Mouse (Mus musculus): ENCODE results near the gene G0s2. TPM values are rescaled to one million over a fixed set of nuclear protein-coding genes. Genes with fewer than 3 reads are reported as not detected.

The G0s2 gene
- total and polyA plus RNA-seq, 2 experiments from 2014 or later: 93.3 to 122 TPM

GRCm38 (mm10) chr1:193263955-193264598, 8.9 kb downstream of the G0s2 start, which contains the start of gene Hsd11b1:
TSS of gene Hsd11b1 (minus strand) at chr1:193264075.
- no peak within 1 kb of the TSS for H3K4me3 ChIP-seq (ENCODE audit: low read depth, low read length)
- H3K9ac ChIP-seq (replicated peaks; ENCODE audit: low read depth, low read length): no peak within 1 kb of the TSS
- peak within 1 kb of the TSS; percentile 8; the same call in 1 of the 2 replicates for H3K27ac ChIP-seq (ENCODE audit: low read depth)
- 60% methylated on average over 5 of the region's 5 CpGs for WGBS
- H3K4me1 ChIP-seq (ENCODE audit: control insufficient read depth, insufficient read depth): peaks cover 8% of the 10 kb centered on the region
- no peak within 1 kb of the TSS for H3K4me2 ChIP-seq (ENCODE audit: low read depth, low read length)
- no peak for ATAC-seq (ENCODE audit: insufficient read depth, low read depth)
- TF ChIP-seq EP300 (IDR thresholded peaks at IDR 0.05; ENCODE audit: low read depth) (no peak), CTCF (IDR thresholded peaks at IDR 0.05; ENCODE audit: low read depth) (no peak)
- no peaks in the 10 kb centered on the region for H3K9me3 ChIP-seq (replicated peaks; ENCODE audit: control insufficient read depth, low read length)
- no peaks in the 10 kb centered on the region for H3K36me3 ChIP-seq (replicated peaks; ENCODE audit: control insufficient read depth, insufficient read depth, low read length)
- DNase-seq (ENCODE audit: low spot score): no peak
- no peaks in the 10 kb centered on the region for H3K27me3 ChIP-seq (ENCODE audit: control insufficient read depth, insufficient read depth, low read length)

- Histone ChIP-seq H3K9ac (replicated peaks; ENCODE audit: low read depth, low read length) (no peak overlapping the region), H3K4me1 (ENCODE audit: control insufficient read depth, insufficient read depth) (peaks cover 8% of the 10 kb centered on the region), H3K4me2 (ENCODE audit: low read depth, low read length) (no peak overlapping the region), H3K27me3 (ENCODE audit: control insufficient read depth, insufficient read depth, low read length) (no peaks in the 10 kb centered on the region), H3K9me3 (replicated peaks; ENCODE audit: control insufficient read depth, low read length) (no peaks in the 10 kb centered on the region), H3K4me3 (ENCODE audit: low read depth, low read length) (no peak overlapping the region), H3K36me3 (replicated peaks; ENCODE audit: control insufficient read depth, insufficient read depth, low read length) (no peaks in the 10 kb centered on the region), H3K27ac (ENCODE audit: low read depth) (no peak overlapping the region)
- ATAC-seq (ENCODE audit: insufficient read depth, low read depth) (no peak), DNase-seq (ENCODE audit: low spot score) (no peak)
- TF ChIP-seq EP300 (IDR thresholded peaks at IDR 0.05; ENCODE audit: low read depth) (no peak), CTCF (IDR thresholded peaks at IDR 0.05; ENCODE audit: low read depth) (no peak)
- 60% methylated on average over 8 of the region's 8 CpGs for WGBS
Observed at GRCm38 (mm10) chr1:193263026-193263907, 9.8 kb downstream of the G0s2 start.

GRCm38 (mm10) chr1:193261897-193262548, 11.0 kb downstream of the G0s2 start:
- H3K9me3 ChIP-seq (replicated peaks; ENCODE audit: control insufficient read depth, low read length): no peaks in the 10 kb centered on the region
- ATAC-seq (ENCODE audit: insufficient read depth, low read depth): peak; percentile 67
- peak; percentile 69 for DNase-seq (ENCODE audit: low spot score)
- TF ChIP-seq CTCF (IDR thresholded peaks at IDR 0.05; ENCODE audit: low read depth) (no peak), EP300 (IDR thresholded peaks at IDR 0.05; ENCODE audit: low read depth) (no peak)
- H3K9ac ChIP-seq (replicated peaks; ENCODE audit: low read depth, low read length): no peak overlapping the region
- H3K36me3 ChIP-seq (replicated peaks; ENCODE audit: control insufficient read depth, insufficient read depth, low read length): no peaks in the 10 kb centered on the region
- H3K4me2 ChIP-seq (ENCODE audit: low read depth, low read length): no peak overlapping the region
- peak overlapping the region; percentile 49 for H3K27ac ChIP-seq (ENCODE audit: low read depth)
- no peak overlapping the region for H3K4me3 ChIP-seq (ENCODE audit: low read depth, low read length)
- no peaks in the 10 kb centered on the region for H3K27me3 ChIP-seq (ENCODE audit: control insufficient read depth, insufficient read depth, low read length)
- 52% methylated on average over 7 of the region's 7 CpGs for WGBS
- peaks cover 8% of the 10 kb centered on the region for H3K4me1 ChIP-seq (ENCODE audit: control insufficient read depth, insufficient read depth)

- Histone ChIP-seq H3K4me3 (ENCODE audit: low read depth, low read length) (no peak overlapping the region), H3K36me3 (replicated peaks; ENCODE audit: control insufficient read depth, insufficient read depth, low read length) (no peaks in the 10 kb centered on the region), H3K9me3 (replicated peaks; ENCODE audit: control insufficient read depth, low read length) (no peaks in the 10 kb centered on the region), H3K4me2 (ENCODE audit: low read depth, low read length) (no peak overlapping the region), H3K27me3 (ENCODE audit: control insufficient read depth, insufficient read depth, low read length) (no peaks in the 10 kb centered on the region), H3K9ac (replicated peaks; ENCODE audit: low read depth, low read length) (no peak overlapping the region), H3K27ac (ENCODE audit: low read depth) (no peak overlapping the region), H3K4me1 (ENCODE audit: control insufficient read depth, insufficient read depth) (peaks cover 13% of the 10 kb centered on the region)
- DNase-seq (ENCODE audit: low spot score) (no peak), ATAC-seq (ENCODE audit: insufficient read depth, low read depth) (no peak)
- TF ChIP-seq EP300 (IDR thresholded peaks at IDR 0.05; ENCODE audit: low read depth) (no peak), CTCF (IDR thresholded peaks at IDR 0.05; ENCODE audit: low read depth) (no peak)
- 79% methylated on average over 9 of the region's 9 CpGs for WGBS
Observed at GRCm38 (mm10) chr1:193259559-193259958, 13.5 kb downstream of the G0s2 start.

GRCm38 (mm10) chr1:193256621-193257098, 16.4 kb downstream of the G0s2 start:
- no peak overlapping the region for H3K27ac ChIP-seq (ENCODE audit: low read depth)
- DNase-seq (ENCODE audit: low spot score) (no peak), ATAC-seq (ENCODE audit: insufficient read depth, low read depth) (no peak)
- peaks cover 12% of the 10 kb centered on the region; the same call in 1 of the 2 replicates for H3K4me1 ChIP-seq (ENCODE audit: control insufficient read depth, insufficient read depth)
- no peaks in the 10 kb centered on the region for H3K9me3 ChIP-seq (replicated peaks; ENCODE audit: control insufficient read depth, low read length)
- H3K36me3 ChIP-seq (replicated peaks; ENCODE audit: control insufficient read depth, insufficient read depth, low read length): no peaks in the 10 kb centered on the region
- no peak overlapping the region for H3K4me2 ChIP-seq (ENCODE audit: low read depth, low read length)
- TF ChIP-seq EP300 (IDR thresholded peaks at IDR 0.05; ENCODE audit: low read depth) (no peak), CTCF (IDR thresholded peaks at IDR 0.05; ENCODE audit: low read depth) (no peak)
- no peak overlapping the region for H3K9ac ChIP-seq (replicated peaks; ENCODE audit: low read depth, low read length)
- H3K27me3 ChIP-seq (ENCODE audit: control insufficient read depth, insufficient read depth, low read length): no peaks in the 10 kb centered on the region
- no peak overlapping the region for H3K4me3 ChIP-seq (ENCODE audit: low read depth, low read length)
- 15% methylated on average over 5 of the region's 5 CpGs for WGBS

All from heart, postnatal 0 days (tissue).